Mouse (Mus musculus): Measurements from ENCODE around the gene E330034G19Rik. TPM values are rescaled to one million over a fixed set of nuclear protein-coding genes. Genes with fewer than 3 reads are reported as not detected.

E330034G19Rik gene
- not detected in 2 replicates for polyA plus RNA-seq (2015; fragmentation: Nextera tagmentation; extraction: Ambion mirVana)

GRCm38 (mm10) chr14:24292914-24293313, at the start of gene E330034G19Rik:
Gene E330034G19Rik (plus strand): TSS chr14:24293214.

GRCm38 (mm10) chr14:24245177-24246081, 47.6 kb upstream of the E330034G19Rik start, which contains the start of gene Dlg5:
Gene Dlg5 (minus strand): TSS chr14:24245920.

Other genes with a start within 250 kb of the E330034G19Rik start
- 4.7 and 6.2 TPM in 2 replicates for gene Dlg5, start 47.3 kb upstream of the E330034G19Rik start, polyA plus RNA-seq (2015; fragmentation: Nextera tagmentation; extraction: Ambion mirVana)
- gene Polr3a, start 193.8 kb downstream of the E330034G19Rik start, polyA plus RNA-seq (2015; fragmentation: Nextera tagmentation; extraction: Ambion mirVana) = 6.9 and 8.6 TPM in 2 replicates
- 897 and 956 TPM in 2 replicates for gene Rps24, start 193.9 kb downstream of the E330034G19Rik start, polyA plus RNA-seq (2015; fragmentation: Nextera tagmentation; extraction: Ambion mirVana)

Measured in urinary bladder, postnatal 0 days (tissue).